Mouse (Mus musculus) R1 (cell line): ENCODE data around the gene Map7d1.

Experiments
- DNase-seq: peaks from one replicate; pipeline ENCODE4 v3.0.0-alpha.2; 2018; ENCODE audit warnings: low read depth, low spot score

Gene Map7d1

DNA sequence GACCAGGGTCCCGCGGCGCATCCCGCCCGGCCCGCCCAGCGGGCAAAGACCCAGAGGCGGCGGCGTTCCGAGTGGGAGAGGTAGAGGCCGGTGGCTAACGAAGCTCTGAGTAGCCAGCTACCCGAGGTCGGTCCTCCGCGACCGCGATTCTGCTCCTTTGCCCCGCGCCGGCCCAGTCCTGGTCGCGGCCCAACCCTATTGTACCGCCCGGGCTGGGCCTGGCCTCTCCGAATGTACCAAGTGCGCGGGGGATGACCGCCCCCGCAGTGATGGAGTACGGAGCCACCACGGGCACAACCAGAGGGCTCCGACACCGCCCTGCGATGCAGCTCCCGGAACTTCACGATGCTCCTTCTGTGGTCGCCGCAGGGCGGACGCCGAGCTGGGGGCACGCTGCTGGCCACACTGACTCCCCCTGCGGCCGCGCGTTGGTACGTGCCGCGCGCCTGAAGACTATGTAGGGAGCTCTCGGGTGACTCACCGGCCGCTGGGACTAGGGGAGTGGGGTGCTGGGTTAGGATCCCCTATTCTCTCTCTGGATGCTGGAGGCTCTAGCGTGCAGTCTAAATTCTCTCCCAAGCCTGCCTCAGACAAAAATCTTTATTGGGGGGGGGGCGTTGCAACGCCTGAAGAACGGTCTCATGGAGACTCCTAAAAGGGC lies at the start of gene Map7d1:
Gene Map7d1 (minus strand): TSS at position 213 of the 661 bp plus-strand sequence.
- DNase-seq: peak; percentile 83

DNA sequence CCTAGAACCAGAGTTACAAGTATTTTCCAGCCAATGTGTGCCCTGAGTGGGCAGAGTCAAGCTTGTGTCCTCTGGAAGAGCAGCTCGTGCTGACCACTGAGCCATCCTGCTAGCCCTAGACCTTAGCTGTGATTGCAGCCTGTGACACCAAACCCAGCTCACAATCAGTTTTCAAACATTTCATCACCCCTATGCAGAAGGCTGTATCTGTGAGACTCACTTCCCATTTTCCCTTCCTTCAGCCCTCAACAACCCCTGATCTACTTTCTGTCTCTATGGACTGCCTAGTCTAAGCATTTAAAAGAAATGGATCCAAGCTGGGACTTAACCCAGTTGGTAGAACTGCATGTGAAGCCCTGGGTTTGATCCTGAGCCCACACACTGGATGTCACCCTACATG lies 49.3 kb upstream of the Map7d1 start:
- DNase-seq: no peak

DNA sequence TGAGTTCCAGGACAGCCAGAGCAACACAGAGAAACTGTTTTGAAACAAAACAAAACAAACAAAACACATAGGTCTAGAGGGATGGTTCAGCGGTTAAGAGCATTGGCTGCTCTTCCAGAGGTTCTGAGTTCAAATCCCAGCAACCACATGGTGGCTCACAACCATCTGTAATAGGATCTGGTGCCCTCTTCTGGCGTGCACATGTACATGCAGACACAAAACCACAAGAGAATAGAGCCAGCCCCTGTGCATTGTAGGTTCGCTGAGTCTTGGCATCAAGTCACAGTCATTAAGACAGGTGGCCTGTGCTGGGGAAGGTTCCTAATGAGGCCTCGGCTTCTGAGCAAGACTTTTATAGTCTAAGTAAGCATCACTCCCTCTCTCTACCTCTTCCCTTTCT lies 47.7 kb upstream of the Map7d1 start:
- peak; percentile 53 for DNase-seq

DNA sequence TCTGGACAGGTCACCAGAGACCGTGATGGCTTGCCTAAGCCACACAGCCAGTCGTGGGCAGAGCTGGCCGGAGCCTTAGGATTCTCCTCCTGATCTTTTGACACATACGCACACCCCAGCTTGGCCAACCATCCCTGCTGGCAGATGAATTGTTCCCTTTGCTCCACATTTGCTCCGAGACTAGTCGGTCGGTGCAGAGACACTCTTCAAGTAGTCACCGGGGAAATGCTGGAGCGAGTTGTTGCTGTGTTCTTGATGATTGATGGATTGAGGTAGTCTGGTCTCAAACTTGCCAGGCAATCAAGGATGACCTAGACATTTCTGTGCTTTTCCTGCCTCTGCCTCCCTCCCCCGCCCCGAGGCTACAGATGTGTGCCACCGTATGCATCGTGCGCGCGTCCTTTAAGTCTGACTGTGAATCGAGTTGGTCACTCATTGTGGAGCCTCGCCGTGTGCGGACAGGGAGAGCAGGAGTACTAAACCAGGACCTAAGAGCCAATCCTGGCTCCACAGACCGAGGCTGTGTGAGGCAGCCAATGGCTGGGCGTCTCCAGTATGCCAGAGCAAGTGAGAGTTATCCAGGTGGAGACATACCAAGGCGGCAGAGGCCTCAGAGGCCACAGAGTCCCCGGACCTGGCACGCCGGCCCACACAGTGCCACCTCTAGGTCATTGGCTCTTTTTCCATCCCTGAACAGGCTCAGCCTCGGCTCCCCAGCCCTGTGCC lies 45.6 kb upstream of the Map7d1 start:
- no peak for DNase-seq

DNA sequence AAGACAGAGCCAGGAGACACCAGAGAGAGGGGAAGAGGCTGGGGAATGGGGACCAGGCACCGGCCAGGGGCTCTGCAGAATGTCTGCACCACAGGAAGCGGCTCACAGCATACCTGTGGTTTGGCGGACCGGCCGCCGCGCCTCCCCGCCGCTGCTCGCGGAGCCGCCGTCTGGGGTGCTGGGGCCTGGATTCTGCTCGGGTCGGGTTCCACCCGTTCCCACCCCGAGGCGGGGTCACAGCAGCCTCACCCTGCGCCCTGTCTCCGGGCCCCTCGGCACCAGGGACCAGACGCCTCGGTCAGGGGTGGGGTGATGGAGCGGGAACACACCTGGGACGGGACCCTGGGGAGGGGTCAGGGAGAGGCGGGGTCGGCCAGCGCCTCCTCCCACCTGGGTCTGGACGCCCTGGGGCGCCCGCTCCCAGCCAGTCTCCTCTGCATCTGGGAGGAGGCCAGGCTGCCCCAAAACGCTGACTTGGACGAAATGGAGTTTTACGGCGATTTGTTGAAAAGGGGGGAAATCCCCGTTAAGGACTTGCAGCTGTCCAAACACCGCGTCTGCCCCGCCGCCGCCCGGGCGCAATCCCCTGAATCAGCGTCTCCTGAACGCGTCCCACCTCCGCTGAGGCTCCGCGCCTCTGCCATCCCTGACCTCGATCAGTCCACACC lies 44.9 kb upstream of the Map7d1 start:
- no peak for DNase-seq

DNA sequence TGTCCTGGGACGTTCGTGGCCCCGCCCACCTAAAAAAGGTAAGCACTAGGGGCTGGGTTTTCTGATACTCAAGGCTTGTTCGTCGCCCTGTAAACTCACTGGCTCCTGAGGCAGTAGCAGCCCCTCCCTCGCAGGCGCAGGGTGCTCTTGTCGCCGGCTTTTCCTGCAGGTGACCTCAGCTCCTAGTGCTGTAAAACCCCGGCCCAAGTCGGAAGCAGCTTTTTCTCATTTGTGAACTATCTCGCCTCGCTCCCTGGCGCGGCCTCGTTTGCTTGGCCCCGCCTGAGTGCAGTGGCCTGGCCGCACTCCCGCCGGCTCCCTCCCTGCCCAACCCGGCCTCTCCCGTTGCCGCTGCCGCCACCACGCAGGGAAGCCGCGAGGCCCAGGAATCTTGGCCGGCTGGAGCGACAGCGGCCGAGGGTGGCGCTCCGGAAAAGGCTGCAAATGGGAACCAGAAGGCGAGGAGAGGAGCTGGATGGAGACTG lies 40.5 kb upstream of the Map7d1 start:
- peak; percentile 79 for DNase-seq

DNA sequence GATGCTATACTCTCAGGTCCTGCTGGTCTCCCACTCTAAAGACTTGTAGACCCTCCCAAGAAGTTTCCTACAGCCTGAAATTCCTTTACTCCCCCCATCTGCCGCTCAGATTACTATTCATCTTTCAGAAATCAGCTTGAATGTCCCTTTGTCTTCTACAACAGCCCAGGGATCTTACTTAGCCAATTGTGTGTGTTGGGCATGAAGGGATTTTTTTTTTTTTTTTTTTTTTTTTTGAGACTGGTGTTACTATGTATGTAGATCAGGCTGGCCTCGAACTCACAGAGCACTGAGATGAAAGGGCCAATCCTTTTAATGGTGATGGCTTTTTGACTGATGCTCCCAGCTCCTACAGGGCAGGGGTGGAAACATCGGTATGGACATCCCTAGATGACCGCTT lies 39.8 kb upstream of the Map7d1 start:
- DNase-seq: no peak

DNA sequence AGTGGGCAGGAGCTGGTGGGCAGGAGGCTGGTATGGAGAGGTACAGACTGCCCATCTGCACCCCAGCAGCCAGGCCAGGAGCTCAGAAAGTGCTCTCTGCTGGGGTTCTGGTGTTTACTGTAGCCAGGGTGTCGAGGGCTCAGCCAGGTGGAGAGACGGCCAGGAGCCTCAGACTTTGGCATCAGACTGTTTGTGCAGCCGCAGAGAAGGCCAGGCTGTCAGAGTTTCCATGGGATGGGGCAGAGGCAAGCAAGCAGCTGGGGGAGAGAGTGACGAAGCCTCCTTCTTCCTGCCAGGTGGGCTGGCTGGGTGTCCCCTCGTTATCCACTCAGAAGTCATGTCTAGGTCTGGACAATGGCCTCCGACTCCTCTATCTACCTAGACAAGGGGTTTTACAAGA lies 39.0 kb upstream of the Map7d1 start:
- DNase-seq: no peak

DNA sequence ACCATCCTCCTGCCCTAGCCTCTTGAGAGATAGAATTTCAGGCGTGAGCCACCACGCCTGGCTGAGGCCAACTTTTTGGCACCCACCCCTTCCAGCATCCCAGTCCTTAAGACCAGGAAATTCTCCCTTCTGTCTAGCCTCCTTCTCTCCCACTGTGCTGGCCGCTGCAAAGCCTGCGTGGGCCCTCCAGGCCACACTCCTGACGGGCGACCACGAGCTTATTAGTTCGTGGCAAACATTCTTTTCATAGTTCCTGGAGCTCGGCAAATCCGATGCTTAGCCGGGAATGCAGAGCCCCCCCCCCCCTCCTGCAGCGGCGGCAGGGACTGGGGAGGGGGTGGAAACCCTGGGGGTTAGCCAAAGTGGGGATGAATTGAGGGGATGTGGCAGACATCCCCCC lies 35.1 kb upstream of the Map7d1 start:
- DNase-seq: no peak

DNA sequence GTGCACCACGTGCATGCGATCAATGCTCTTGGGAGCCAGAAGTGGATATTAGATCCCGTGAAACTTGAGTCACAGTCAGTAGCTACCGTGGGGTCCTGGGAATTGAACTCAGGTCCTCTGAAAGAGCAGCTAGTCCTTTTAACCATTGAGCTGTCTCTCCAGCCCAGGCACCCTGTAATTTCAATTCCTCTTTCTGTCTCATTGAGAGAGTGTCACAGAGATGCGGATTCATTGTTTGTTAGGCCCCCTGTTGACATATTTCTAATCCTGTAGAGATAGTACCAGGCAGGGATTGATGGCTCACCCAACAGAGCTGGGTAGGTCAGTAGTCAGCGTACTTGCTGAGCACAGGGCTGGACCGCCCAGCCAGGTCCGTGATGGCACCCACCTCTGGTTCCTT lies 34.2 kb upstream of the Map7d1 start:
- no peak for DNase-seq

DNA sequence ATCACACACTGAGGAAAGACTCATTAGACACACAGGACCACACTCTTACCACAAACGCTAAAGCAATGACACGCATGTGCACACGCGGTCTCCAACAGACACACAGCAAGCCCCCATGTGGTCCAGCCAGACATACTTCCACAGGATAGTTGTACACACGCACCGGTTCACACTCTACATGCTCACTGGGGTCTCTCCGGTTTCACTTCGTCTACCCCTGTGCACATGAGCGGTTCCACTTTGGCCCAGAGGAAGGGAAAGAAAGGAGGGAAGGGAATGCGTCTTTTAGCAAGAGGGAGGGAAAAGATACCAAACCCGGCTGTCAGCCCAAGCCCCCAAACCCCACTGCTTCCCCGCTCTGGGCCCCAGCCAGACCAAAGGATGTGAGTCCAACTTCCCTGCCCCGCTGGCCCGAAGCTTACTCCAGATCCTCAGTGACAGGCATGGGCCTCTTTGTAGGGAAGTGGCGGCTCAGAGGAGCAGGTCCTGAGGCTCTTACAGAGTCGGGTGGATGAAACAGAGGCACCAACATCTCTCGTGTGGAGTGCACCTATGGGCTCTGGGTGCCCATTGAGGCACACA lies 32.0 kb upstream of the Map7d1 start:
- DNase-seq: no peak

DNA sequence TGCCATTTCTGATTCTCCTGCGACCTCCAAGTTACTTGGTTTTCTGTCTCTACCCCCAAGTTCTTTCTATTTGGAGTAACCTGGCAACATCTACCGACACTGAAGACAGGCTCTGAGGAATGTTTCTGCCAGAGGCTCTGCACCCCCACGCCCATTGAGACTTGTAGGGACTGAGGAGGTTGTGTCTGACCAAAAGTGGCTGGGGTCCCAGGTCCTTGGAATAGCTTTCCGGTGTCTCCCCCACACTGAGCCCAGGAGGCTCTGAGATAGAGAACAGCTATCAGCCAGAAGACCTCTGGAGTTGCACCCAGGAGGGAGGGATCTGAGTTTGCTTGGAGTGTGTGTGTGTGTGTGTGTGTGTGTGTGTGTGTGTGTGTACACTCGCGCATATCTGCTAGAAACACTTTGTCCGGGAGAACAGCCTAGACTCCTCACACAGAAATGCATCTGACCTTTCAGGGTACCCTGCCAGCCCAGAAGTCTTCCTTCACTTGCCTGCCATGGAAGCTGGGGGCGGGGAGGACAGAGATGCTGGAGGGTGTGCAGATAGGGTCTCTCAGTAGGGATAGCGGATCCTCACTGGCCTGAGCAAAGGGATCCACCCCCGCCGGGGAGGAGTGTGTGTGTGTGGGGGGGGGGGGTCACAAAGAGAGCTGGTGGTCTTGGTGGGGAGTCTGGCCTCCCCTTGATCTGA lies 31.3 kb upstream of the Map7d1 start:
- DNase-seq: no peak

DNA sequence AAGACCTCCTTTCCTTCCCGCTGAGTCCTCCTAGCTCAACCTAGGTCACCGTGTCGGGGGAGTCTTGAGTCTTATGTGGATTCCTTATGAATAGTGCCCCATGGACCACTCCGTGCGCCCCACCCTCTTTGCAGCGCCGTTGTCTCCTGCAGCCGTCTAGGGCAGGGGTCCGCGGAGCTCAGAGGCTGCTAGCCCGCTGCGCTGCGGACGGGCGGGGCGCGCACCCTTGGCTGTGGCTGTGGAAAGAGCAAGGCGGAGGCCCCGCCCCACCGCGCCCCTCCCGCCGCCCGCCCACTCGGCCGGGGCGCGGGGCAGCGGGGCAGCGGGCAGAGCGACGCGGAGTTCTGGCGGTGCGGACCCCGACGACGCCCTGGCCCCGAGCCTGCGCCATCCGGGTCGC lies 30.3 kb upstream of the Map7d1 start, which contains the start of gene Col8a2:
Gene Col8a2 (plus strand): TSS at position 302 of the 400 bp plus-strand sequence.
- no peak for DNase-seq

DNA sequence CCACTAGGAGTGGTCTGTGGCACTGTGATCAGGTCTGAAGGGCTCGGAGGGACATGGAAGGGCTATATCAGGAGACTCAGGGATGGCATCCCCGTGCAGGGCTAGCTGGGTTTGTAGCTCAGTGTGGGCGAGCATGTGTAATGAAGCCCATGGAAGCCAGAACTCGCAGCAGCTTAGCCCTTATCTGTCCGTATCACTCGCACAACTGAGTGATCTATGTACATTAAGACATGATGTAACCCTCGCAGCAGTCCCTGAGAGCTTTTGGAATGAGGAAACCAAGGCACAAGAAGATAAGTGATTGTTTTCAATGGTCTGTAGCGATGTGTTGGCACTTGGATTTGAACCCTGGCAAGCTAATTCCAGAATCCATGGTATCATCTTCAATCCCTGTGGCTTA lies 27.4 kb upstream of the Map7d1 start:
- DNase-seq: no peak

DNA sequence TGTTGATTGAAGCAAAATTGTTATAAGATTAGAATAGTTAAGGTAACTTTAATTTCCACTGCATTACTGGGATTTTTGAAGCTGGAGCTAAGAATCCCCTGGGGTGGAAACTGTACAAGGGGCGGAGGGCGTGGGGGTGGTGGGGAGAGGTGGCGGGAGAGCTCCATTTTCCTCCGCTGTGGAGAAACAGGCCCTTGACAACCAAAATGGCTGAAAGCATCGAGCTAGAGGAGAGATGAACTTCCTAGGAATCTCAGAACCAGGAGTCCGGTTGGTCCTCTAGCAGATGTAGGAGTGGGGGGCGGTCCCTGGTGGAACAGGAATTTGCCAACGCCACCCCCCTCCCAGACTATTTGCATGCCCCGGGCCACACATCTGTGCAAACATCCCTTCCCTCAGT lies 25.6 kb upstream of the Map7d1 start:
- no peak for DNase-seq

DNA sequence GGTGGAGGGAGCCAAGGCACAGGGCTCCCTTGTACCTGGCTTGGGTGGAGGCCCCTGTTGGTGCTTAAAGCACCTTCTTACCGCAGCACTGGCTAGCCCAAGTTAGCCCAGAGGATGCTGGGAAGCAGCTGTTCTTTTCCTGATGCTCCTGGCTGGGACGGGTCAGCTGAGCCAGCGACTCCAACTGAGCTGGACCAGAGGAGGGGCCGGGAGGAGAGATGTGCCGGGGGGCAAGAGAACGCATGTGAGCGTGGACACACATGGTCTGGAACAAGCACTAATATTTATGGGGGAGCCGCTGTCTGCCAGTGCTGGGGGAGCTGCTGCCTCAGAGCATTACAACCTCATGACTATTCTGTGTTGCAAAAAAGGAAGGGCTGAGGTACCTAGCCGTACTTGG lies 22.8 kb upstream of the Map7d1 start:
- no peak for DNase-seq

DNA sequence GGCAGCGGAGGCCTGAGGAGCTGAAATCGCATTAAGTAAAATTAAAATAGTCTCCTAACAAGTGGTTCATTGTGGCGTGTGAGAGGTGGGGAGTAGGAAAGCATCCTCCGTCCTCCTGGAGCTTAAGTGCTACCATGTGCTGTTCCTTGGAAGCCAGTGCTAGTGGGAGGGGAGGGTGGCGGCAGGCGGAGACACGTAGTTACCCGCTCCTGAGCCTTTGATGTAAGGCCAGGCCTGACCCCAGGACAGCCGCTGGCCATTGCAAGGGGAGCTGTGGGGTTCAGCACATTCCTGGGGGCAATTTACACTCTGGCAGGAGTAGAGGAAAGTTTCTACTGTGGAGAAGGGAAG lies 22.4 kb upstream of the Map7d1 start:
- DNase-seq: no peak

DNA sequence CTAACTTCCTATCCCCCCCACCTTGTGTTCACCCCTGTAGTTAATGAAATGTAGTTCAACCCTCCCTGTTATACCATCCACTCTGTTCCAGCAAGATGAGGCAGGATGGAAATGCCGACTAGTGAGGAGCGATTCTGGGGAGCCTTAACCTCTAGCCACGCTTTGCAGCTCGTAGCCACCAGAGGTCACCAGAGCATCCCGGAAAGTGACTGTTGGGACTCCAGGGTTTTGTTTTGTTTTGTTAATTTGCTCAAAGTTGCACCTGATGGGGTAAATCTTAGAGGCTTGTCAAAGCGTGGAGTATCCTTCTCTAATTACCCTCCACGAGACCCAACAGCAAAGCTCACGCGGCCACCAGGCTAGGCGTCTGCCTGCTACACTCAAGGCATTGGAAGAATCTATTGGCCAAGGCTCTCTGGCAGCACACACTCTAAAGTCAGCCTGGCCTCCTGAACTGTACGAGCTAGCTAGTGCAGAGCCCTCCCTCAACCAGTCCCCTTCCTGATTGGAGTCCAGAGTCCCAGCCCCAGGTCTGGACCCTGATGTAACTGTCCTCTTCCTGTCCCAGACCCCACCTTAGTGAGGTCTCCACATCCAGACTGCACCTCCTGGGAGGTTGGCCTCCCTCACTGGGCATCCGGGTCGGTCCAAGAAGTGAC lies 21.9 kb upstream of the Map7d1 start:
- DNase-seq: peak; percentile 83

DNA sequence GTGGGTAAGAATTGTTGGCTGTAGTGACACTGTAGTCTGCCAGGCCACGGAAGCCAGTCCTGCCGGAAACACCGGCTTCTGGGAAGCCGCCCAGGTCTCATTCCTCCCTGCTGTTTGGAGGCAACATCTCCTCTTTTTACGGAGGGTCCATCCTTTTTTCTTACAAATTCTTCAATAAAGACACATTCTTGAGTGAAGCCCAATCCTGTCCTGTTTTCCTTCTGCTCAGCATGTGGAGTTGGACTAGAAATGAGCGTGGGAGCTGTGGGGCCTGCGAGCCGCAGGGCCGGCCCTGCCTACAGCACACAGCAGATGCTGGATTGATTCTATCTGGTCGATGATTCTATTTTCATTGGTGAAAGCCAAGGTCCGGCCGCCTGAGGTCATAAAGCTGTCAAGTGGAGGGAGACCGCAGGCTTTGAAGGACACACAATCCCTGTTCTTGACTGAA lies 19.6 kb upstream of the Map7d1 start:
- DNase-seq: no peak

DNA sequence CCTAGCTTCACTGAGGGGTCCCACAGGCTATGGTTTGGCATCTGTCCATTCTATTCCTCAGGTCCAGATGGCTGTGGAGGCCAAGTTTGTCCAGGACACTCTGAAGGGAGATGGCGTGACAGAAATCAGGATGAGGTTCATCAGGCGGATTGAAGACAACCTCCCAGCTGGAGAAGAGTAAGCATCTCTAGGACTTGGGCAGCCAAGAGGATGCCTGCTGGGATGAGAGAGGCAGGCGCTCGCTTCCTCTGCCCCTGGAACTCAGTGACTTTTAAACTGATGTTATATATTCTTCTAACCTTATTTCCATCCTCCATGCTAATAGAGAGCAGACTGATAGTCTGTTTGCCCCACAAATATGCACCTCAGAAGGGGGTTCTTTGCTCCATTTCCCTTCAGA lies 18.9 kb upstream of the Map7d1 start:
- DNase-seq: no peak

DNA sequence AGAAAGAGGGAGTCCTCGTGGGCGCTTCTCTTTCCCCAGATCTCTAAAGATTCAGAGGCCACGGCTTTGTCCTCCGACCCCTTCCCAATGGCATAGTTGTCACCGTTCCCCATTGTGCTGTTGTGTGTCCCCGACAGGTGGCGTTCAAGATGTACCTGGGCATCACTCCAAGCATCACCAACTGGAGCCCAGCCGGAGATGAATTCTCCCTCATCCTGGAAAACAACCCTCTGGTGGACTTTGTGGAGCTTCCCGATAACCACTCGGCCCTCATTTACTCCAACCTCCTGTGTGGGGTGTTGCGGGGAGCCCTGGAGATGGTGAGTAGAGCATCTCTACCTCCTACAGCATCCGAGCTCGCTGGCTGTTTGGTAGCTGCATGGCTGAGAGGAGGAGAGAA lies 17.6 kb upstream of the Map7d1 start:
- DNase-seq: peak; percentile 24
